Mouse (Mus musculus): ENCODE data around the gene Tigd4.

DNA sequence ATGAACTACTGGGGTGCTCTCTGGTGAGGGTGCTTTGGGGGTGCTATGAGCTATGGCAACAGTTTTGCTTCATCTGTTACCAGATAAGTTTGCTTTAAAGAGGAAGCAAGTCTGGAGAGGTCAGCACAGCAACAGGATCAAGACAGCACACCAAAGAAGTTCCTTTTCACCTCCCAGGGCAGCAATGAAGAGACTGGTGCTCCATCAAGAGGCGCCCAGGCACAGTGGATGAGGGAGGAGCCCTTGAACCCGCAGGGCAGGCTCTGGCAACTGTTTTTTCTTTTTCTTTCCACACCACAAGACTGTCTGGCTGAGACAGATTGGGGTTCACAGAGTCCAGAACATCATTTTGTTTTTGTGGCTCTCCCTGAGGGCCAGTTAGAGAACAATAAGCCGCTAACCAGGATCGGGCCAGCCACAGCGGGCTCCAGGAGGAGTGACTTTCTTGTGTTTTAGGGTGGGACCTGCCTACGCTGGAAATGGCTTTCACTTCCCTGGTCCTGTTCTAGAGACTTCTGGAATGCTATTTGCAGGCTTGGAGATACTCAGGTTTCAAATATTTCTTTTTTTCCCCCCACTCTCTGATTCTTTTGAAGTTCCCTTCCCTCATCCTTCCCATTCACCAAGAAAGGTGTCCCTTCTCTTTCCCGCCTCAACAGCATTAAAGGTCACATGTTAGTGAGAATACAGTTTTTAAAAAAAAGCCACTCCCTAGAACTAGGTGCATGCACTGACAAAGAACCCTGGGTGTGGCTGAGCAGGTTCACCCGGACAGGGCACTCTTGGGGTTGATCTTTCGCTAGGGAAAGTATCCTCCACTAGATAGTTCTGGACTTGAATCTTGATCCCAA is 52.0 kb downstream of the Tigd4 start:
- TF ChIP-seq GATA1 (IDR thresholded peaks at IDR 0.05; ENCODE audit: low read length) (no peak), TAL1 (IDR thresholded peaks at IDR 0.05; ENCODE audit: low read length) (no peak)
